Mouse (Mus musculus) adrenal gland, postnatal 4 days (tissue): ENCODE results near the gene Arpp19. TPM values are rescaled to one million over a fixed set of nuclear protein-coding genes. Genes with fewer than 3 reads are reported as not detected.

Experiments
- DNase-seq, 2 experiments: peaks; one replicate each; pipeline ENCODE4 v3.0.0; 2021 to 2022; ENCODE audit warnings: low spot score in 2 of 2, mixed read lengths in 2 of 2
- total RNA-seq, 2 experiments: library from RNA; stranded (reverse); gene quantifications; 2 replicates each; pipeline ENCODE4 v1.2.3; 2021

Arpp19 gene
- total RNA-seq, 2 experiments from 2014 or later = 246 to 283 TPM

- no peak for DNase-seq
Observed at GRCm38 (mm10) chr9:75034691-75035090, 2.7 kb upstream of the Arpp19 start.

- DNase-seq = no peak
Observed at GRCm38 (mm10) chr9:75035944-75036343, 1.5 kb upstream of the Arpp19 start.

- no peak for DNase-seq
Observed at GRCm38 (mm10) chr9:75038357-75038688, 909 bp downstream of the Arpp19 start.

GRCm38 (mm10) chr9:75040566-75040965 lies 3.2 kb downstream of the Arpp19 start:
- DNase-seq = no peak

- no peak for DNase-seq
Observed at GRCm38 (mm10) chr9:75041840-75042525, 4.6 kb downstream of the Arpp19 start.

GRCm38 (mm10) chr9:75043191-75043590 lies 5.8 kb downstream of the Arpp19 start:
- DNase-seq = no peak

GRCm38 (mm10) chr9:75047079-75047478 lies 9.7 kb downstream of the Arpp19 start:
- DNase-seq = no peak

- DNase-seq = no peak
Observed at GRCm38 (mm10) chr9:75049100-75049499, 11.7 kb downstream of the Arpp19 start.

GRCm38 (mm10) chr9:75050003-75050402 lies 12.6 kb downstream of the Arpp19 start:
- DNase-seq = no peak

- no peak for DNase-seq
Observed at GRCm38 (mm10) chr9:75051841-75052240, 14.4 kb downstream of the Arpp19 start.

GRCm38 (mm10) chr9:75055046-75055445 lies 17.6 kb downstream of the Arpp19 start:
- DNase-seq = no peak

GRCm38 (mm10) chr9:75064678-75065331 lies 27.4 kb downstream of the Arpp19 start:
- DNase-seq = no peak

- no peak for DNase-seq
Observed at GRCm38 (mm10) chr9:75070457-75071028, 33.1 kb downstream of the Arpp19 start, which contains the start of gene Myo5a. TSS of gene Myo5a (plus strand) at chr9:75071015.

- peak; percentile 49 to 59 for DNase-seq
Observed at GRCm38 (mm10) chr9:75071029-75071705, 33.8 kb downstream of the Arpp19 start.

- DNase-seq = no peak
Observed at GRCm38 (mm10) chr9:75071706-75072192, 34.3 kb downstream of the Arpp19 start.

- DNase-seq = no peak
Observed at GRCm38 (mm10) chr9:75072361-75072760, 34.9 kb downstream of the Arpp19 start.

GRCm38 (mm10) chr9:75077191-75077590 lies 39.8 kb downstream of the Arpp19 start:
- no peak for DNase-seq

GRCm38 (mm10) chr9:75085242-75085824 lies 47.9 kb downstream of the Arpp19 start:
- DNase-seq = no peak

- no peak for DNase-seq
Observed at GRCm38 (mm10) chr9:75087823-75088222, 50.4 kb downstream of the Arpp19 start.

- no peak for DNase-seq
Observed at GRCm38 (mm10) chr9:75089285-75089684, 51.9 kb downstream of the Arpp19 start.

- no peak for DNase-seq
Observed at GRCm38 (mm10) chr9:75092134-75092533, 54.7 kb downstream of the Arpp19 start.
